Mouse (Mus musculus) frontal cortex, adult 2 months (tissue): Measurements from ENCODE around the gene Igf2bp2. TPM values are rescaled to one million over a fixed set of nuclear protein-coding genes. Genes with fewer than 3 reads are reported as not detected.

Experiments
- DNase-seq, 2 experiments: peaks; one replicate each; pipeline ENCODE4 v3.0.0; 2022; ENCODE audit warnings: low spot score in 1 of 2; ENCODE audit errors: extremely low spot score in 1 of 2
- polyA plus RNA-seq: library from polyadenylated mRNA; depleted of rRNA; stranded (reverse); fragments of >200 nt; gene quantifications from 2 replicates; pipeline ENCODE4 v1.2.3, GENCODE M21; 2012

Gene Igf2bp2
- polyA plus RNA-seq, 1 experiment, result 1.3 TPM

GRCm38 (mm10) chr16:22149659-22150345 lies 13.3 kb downstream of the Igf2bp2 start:
- no peak for DNase-seq

- DNase-seq, result no peak
Measured at GRCm38 (mm10) chr16:22149076-22149475, 14.0 kb downstream of the Igf2bp2 start.

- DNase-seq, result no peak
Measured at GRCm38 (mm10) chr16:22147131-22147530, 16.0 kb downstream of the Igf2bp2 start.

GRCm38 (mm10) chr16:22146071-22146470 lies 17.0 kb downstream of the Igf2bp2 start:
- no peak for DNase-seq

GRCm38 (mm10) chr16:22144490-22144889 lies 18.6 kb downstream of the Igf2bp2 start:
- no peak for DNase-seq

- no peak for DNase-seq
Measured at GRCm38 (mm10) chr16:22140861-22141260, 22.2 kb downstream of the Igf2bp2 start.

- no peak for DNase-seq
Measured at GRCm38 (mm10) chr16:22139821-22140220, 23.3 kb downstream of the Igf2bp2 start.

- DNase-seq, result no peak
Measured at GRCm38 (mm10) chr16:22136198-22136597, 26.9 kb downstream of the Igf2bp2 start.

GRCm38 (mm10) chr16:22131321-22131720 lies 31.8 kb downstream of the Igf2bp2 start:
- DNase-seq, result no peak

GRCm38 (mm10) chr16:22129511-22129910 lies 33.6 kb downstream of the Igf2bp2 start:
- DNase-seq, result no peak

- no peak for DNase-seq
Measured at GRCm38 (mm10) chr16:22128595-22128994, 34.5 kb downstream of the Igf2bp2 start.

GRCm38 (mm10) chr16:22127806-22128205 lies 35.3 kb downstream of the Igf2bp2 start:
- DNase-seq, result no peak

GRCm38 (mm10) chr16:22126936-22127335 lies 36.2 kb downstream of the Igf2bp2 start:
- DNase-seq, result no peak

GRCm38 (mm10) chr16:22124325-22124918 lies 38.7 kb downstream of the Igf2bp2 start:
- DNase-seq, result no peak

- peak in 1 of 2 experiments; percentile 61 for DNase-seq
Measured at GRCm38 (mm10) chr16:22123658-22124057, 39.4 kb downstream of the Igf2bp2 start.

GRCm38 (mm10) chr16:22121109-22121508 lies 42.0 kb downstream of the Igf2bp2 start:
- DNase-seq, result peak; percentile 10 to 72

GRCm38 (mm10) chr16:22119524-22119923 lies 43.6 kb downstream of the Igf2bp2 start:
- no peak for DNase-seq

GRCm38 (mm10) chr16:22118716-22119501 lies 44.2 kb downstream of the Igf2bp2 start:
- DNase-seq, result peak; percentile 46 to 50

- no peak for DNase-seq
Measured at GRCm38 (mm10) chr16:22118151-22118550, 44.9 kb downstream of the Igf2bp2 start.

GRCm38 (mm10) chr16:22116748-22117147 lies 46.4 kb downstream of the Igf2bp2 start:
- no peak for DNase-seq

- DNase-seq, result no peak
Measured at GRCm38 (mm10) chr16:22116058-22116457, 47.0 kb downstream of the Igf2bp2 start.
